Mouse (Mus musculus): ENCODE measurements around the gene Gm20914. TPM values are rescaled to one million over a fixed set of nuclear protein-coding genes. Genes with fewer than 3 reads are reported as not detected.
"Not testable (repeated sequence)": the region's sequence is repeated elsewhere in the genome, so short reads cannot be mapped to it uniquely, and the experiment has no call there.

Gene Gm20914
- not detected in 2 replicates for polyA plus RNA-seq (2015; fragmentation: Nextera tagmentation; extraction: Ambion mirVana)

GRCm38 (mm10) chrY:5725678-5726077, at the start of gene Gm20914:
Gene Gm20914 (plus strand): TSS chrY:5725978.
- not testable (repeated sequence) for H3K27me3 ChIP-seq; H3K4me1 ChIP-seq (replicated peaks); H3K27ac ChIP-seq (replicated peaks); H3K9me3 ChIP-seq (replicated peaks); ATAC-seq (ENCODE audit: insufficient read depth); H3K4me3 ChIP-seq (replicated peaks); H3K9ac ChIP-seq; H3K36me3 ChIP-seq (replicated peaks); H3K4me2 ChIP-seq
- WGBS (ENCODE audit: insufficient replicate concordance): 43% methylated on average over 1 of the region's 4 CpGs

Other genes starting within 250 kb of the Gm20914 start
- not detected in 2 replicates for gene Gm21854, start 69.0 kb upstream of the Gm20914 start, polyA plus RNA-seq (2015; fragmentation: Nextera tagmentation; extraction: Ambion mirVana)
- gene Gm28171, start 67.4 kb downstream of the Gm20914 start, polyA plus RNA-seq (2015; fragmentation: Nextera tagmentation; extraction: Ambion mirVana): not detected in 2 replicates
- not detected in 2 replicates for gene Gm21778, start 216.5 kb downstream of the Gm20914 start, polyA plus RNA-seq (2015; fragmentation: Nextera tagmentation; extraction: Ambion mirVana)